ENCODE assay signal across 26 mouse cellular contexts in the genomic region with DNA sequence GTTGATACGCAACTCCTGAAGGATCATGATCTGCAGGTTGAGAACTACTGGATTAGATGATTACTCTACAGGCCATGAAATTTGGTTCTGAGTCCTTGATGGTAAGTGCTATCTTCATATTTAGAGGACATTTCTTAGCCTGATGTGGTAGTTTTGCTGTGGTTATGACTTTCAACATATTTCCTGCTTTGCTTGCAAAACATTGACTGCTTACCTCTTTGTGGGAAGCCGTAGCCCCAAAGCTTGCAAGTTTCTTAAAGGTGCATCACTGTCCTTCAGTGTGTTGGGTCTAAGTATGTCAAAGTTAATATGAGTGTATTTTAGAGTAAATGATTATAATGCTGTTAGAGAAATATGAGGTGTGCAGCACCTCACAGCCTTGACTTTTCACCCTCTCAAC. TPM values are rescaled to one million over a fixed set of nuclear protein-coding genes. Genes with fewer than 3 reads are reported as not detected.
A peak's percentile ranks its signal among the peaks of the same experiment; 100 is the strongest.
DNase-seq lines count a peak whose midpoint lies in the region; ATAC-seq lines count a peak whose summit lies in the region.
"Had no signal": no experiment of that assay in that cellular context is flagged by ENCODE, and none has a peak within 500 bp of the region (broad histone marks: within the 10 kb centered on the region; RNA-seq: fewer than 3 reads in every experiment).

No protein-coding gene starts in this region.

- H3K27ac ChIP-seq in liver, embryonic 15.5 days (replicated peaks), result 0 out of 2 replicates have a peak overlapping the region, but pooled peaks have one; percentile 10
- no peak overlapping the region for H3K27ac ChIP-seq in liver, embryonic 11.5 days (ENCODE audit: low read depth, low read length)
- H3K27ac ChIP-seq in limb, embryonic 10.5 days, result no peak overlapping the region
- H3K27ac ChIP-seq: forebrain, embryonic 10.5 days; hindbrain, embryonic 15.5 days; layer of hippocampus, adult 2 months; lung, embryonic 15.5 days; midbrain, embryonic 15.5 days had no signal

- H3K9me3 ChIP-seq in liver, embryonic 15.5 days (replicated peaks), result no peaks in the 10 kb centered on the region
- H3K9me3 ChIP-seq in liver, embryonic 11.5 days (ENCODE audit: control insufficient read depth, low read length), result no peaks in the 10 kb centered on the region
- H3K9me3 ChIP-seq in limb, embryonic 10.5 days (replicated peaks), result no peaks in the 10 kb centered on the region
- H3K9me3 ChIP-seq: forebrain, embryonic 10.5 days; hindbrain, embryonic 15.5 days; lung, embryonic 15.5 days; midbrain, embryonic 15.5 days had no signal

- no peak for ATAC-seq in liver, embryonic 15.5 days (ENCODE audit: insufficient read depth)
- ATAC-seq in liver, embryonic 11.5 days (replicated peaks; ENCODE audit: low FRiP score), result no peak
- ATAC-seq in common myeloid progenitor, adult 5-6 weeks (replicated peaks; ENCODE audit: low read depth, poor library complexity, severe bottlenecking), result peak; percentile 19
- ATAC-seq in megakaryocyte progenitor cell, adult 5-6 weeks (replicated peaks; ENCODE audit: poor library complexity), result peak; percentile 45
- ATAC-seq: forebrain, postnatal 0 days; midbrain, embryonic 15.5 days had no signal

- peaks cover 11% of the 10 kb centered on the region for H3K4me1 ChIP-seq in liver, embryonic 15.5 days (replicated peaks)
- no peaks in the 10 kb centered on the region; the same call in 1 of the 2 replicates for H3K4me1 ChIP-seq in liver, embryonic 11.5 days (replicated peaks; ENCODE audit: control insufficient read depth, insufficient read depth, low read length)
- no peaks in the 10 kb centered on the region for H3K4me1 ChIP-seq in limb, embryonic 10.5 days
- H3K4me1 ChIP-seq: forebrain, embryonic 10.5 days; hindbrain, embryonic 15.5 days; lung, embryonic 15.5 days; midbrain, embryonic 15.5 days had no signal

- no peak for DNase-seq in liver, embryonic 11.5 days (ENCODE audit: low spot score)
- DNase-seq in CD4-positive, CD25-positive, alpha-beta regulatory T cell, adult 2 months (ENCODE audit: low read depth, low spot score), result peak; percentile 61
- no peak for DNase-seq in limb, embryonic 10.5 days (ENCODE audit: low spot score)
- no peak for DNase-seq in urinary bladder, postnatal 4 days (ENCODE audit: low spot score in 2 of 2)
- no peak for DNase-seq in gastrocnemius, postnatal 10 days
- DNase-seq: adrenal gland, postnatal 14 days; cerebellum, adult 2 months; cerebellum, postnatal 36 days; forebrain, postnatal 0 days; kidney, adult 18-20 months; kidney, postnatal 10 days; layer of hippocampus, postnatal 36 days; liver had no signal

- WGBS in liver, embryonic 15.5 days (ENCODE audit: insufficient replicate concordance), result 62% methylated on average over 2 of the region's 2 CpGs
- 85% methylated on average over 2 of the region's 2 CpGs for WGBS in liver, embryonic 11.5 days
- WGBS in limb, embryonic 10.5 days, result 97% methylated on average over 2 of the region's 2 CpGs

- no peak overlapping the region for H3K9ac ChIP-seq in liver, embryonic 15.5 days
- no peak overlapping the region for H3K9ac ChIP-seq in liver, embryonic 11.5 days (ENCODE audit: low read depth, low read length)
- H3K9ac ChIP-seq: forebrain, postnatal 0 days; hindbrain, embryonic 15.5 days; lung, embryonic 15.5 days; midbrain, embryonic 15.5 days had no signal

- no peaks in the 10 kb centered on the region for H3K36me3 ChIP-seq in liver, embryonic 15.5 days (replicated peaks)
- no peaks in the 10 kb centered on the region for H3K36me3 ChIP-seq in liver, embryonic 11.5 days (ENCODE audit: control insufficient read depth, insufficient read depth, low read length)
- H3K36me3 ChIP-seq in limb, embryonic 10.5 days, result no peaks in the 10 kb centered on the region
- H3K36me3 ChIP-seq: forebrain, embryonic 10.5 days; hindbrain, embryonic 15.5 days; lung, embryonic 15.5 days; midbrain, embryonic 15.5 days had no signal

- no peaks in the 10 kb centered on the region for H3K27me3 ChIP-seq in liver, embryonic 15.5 days
- H3K27me3 ChIP-seq in liver, embryonic 11.5 days (replicated peaks; ENCODE audit: control insufficient read depth, insufficient read depth, low read length), result no peaks in the 10 kb centered on the region
- H3K27me3 ChIP-seq in limb, embryonic 10.5 days (ENCODE audit: low read depth, poor library complexity, severe bottlenecking), result no peaks in the 10 kb centered on the region
- H3K27me3 ChIP-seq: hindbrain, embryonic 15.5 days; lung, embryonic 15.5 days; midbrain, embryonic 15.5 days had no signal

- H3K4me3 ChIP-seq in liver, embryonic 15.5 days (replicated peaks), result no peak overlapping the region
- no peak overlapping the region for H3K4me3 ChIP-seq in liver, embryonic 11.5 days (ENCODE audit: low read depth, low read length)
- no peak overlapping the region for H3K4me3 ChIP-seq in limb, embryonic 10.5 days
- H3K4me3 ChIP-seq: forebrain, embryonic 10.5 days; hindbrain, embryonic 15.5 days; layer of hippocampus, adult 2 months; lung, embryonic 15.5 days; midbrain, embryonic 15.5 days had no signal

- H3K4me2 ChIP-seq in liver, embryonic 15.5 days, result no peak overlapping the region
- no peak overlapping the region for H3K4me2 ChIP-seq in liver, embryonic 11.5 days
- H3K4me2 ChIP-seq: heart, embryonic 11.5 days; hindbrain, embryonic 15.5 days; lung, embryonic 15.5 days; midbrain, embryonic 15.5 days had no signal

RNA-seq across cellular contexts. Expression of a gene that starts 30.5 kb away (rescaled TPM):
- 3.2 and 3.3 TPM in 2 replicates for polyA plus RNA-seq in liver, embryonic 15.5 days (2015; fragmentation: Nextera tagmentation; extraction: Ambion mirVana)
- 1.9 and 2.0 TPM in 2 replicates for polyA plus RNA-seq in liver, embryonic 11.5 days (2014; fragmentation: Nextera tagmentation; extraction: Ambion mirVana)
- 0.59 and 0.87 TPM in 2 replicates for total RNA-seq in common myeloid progenitor, adult 5-6 weeks (2017)
- 4.5 and 5.1 TPM in 2 replicates for total RNA-seq in megakaryocyte progenitor cell, adult 5-6 weeks (2015)
- 3.1 and 3.6 TPM in 2 replicates for total RNA-seq in megakaryocyte progenitor cell, adult 5-6 weeks (2017)
- polyA plus RNA-seq in limb, embryonic 10.5 days (2016; fragmentation: Nextera tagmentation; extraction: Ambion mirVana), result 0.38 and 0.61 TPM in 2 replicates
- total RNA-seq in gastrocnemius, postnatal 10 days (2021), result 1 to 10 TPM; 1.4 to 3.3 TPM
- total RNA-seq: megakaryocyte-erythroid progenitor cell, adult 5-6 weeks had no signal

RNA-seq across cellular contexts. Expression of a gene that starts 40.2 kb away (rescaled TPM):
- not detected in 2 replicates for polyA plus RNA-seq in liver, embryonic 15.5 days (2015; fragmentation: Nextera tagmentation; extraction: Ambion mirVana)
- polyA plus RNA-seq in liver, embryonic 11.5 days (2014; fragmentation: Nextera tagmentation; extraction: Ambion mirVana), result not detected in 2 replicates
- total RNA-seq in common myeloid progenitor, adult 5-6 weeks (2017), result not detected in 2 replicates
- total RNA-seq in megakaryocyte progenitor cell, adult 5-6 weeks (2015), result 0.24 TPM in 1 of 2 replicates, not detected in the other
- total RNA-seq in megakaryocyte progenitor cell, adult 5-6 weeks (2017), result not detected in 2 replicates
- polyA plus RNA-seq in limb, embryonic 10.5 days (2016; fragmentation: Nextera tagmentation; extraction: Ambion mirVana), result not detected in 2 replicates
- not detected for total RNA-seq in gastrocnemius, postnatal 10 days (2021)
- total RNA-seq: adrenal gland, postnatal 14 days; forebrain, postnatal 0 days; heart, postnatal 25 days; layer of hippocampus, adult 2 months; layer of hippocampus, postnatal 36 days; left cerebral cortex, postnatal 14 days; megakaryocyte-erythroid progenitor cell, adult 5-6 weeks had no signal
- polyA plus RNA-seq: cerebellum, adult 2 months; forebrain, embryonic 10.5 days; forebrain, postnatal 0 days; heart, embryonic 11.5 days; hindbrain, embryonic 15.5 days; lung, embryonic 15.5 days; midbrain, embryonic 15.5 days; stomach, embryonic 14.5 days had no signal

Comparison
In these comparisons a context has a peak if more than half of its experiments do, and no peak if none do; other contexts are left out.
1. ATAC-seq: peak in common myeloid progenitor, adult 5-6 weeks (single experiment) and megakaryocyte progenitor cell, adult 5-6 weeks (single experiment); none in liver, embryonic 15.5 days (single experiment) and liver, embryonic 11.5 days (single experiment).